Mouse (Mus musculus): ENCODE measurements around the gene Borcs5. TPM values are rescaled to one million over a fixed set of nuclear protein-coding genes. Genes with fewer than 3 reads are reported as not detected.

The Borcs5 gene
- polyA plus RNA-seq, 1 experiment = 8.8 TPM

- no peaks in the 10 kb centered on the region for H3K79me2 ChIP-seq (ENCODE audit: control insufficient read depth, insufficient read depth)
- H3K36me3 ChIP-seq (ENCODE audit: control insufficient read depth, insufficient read depth) = no peaks in the 10 kb centered on the region
- H3K27me3 ChIP-seq (ENCODE audit: control insufficient read depth, insufficient read depth, insufficient read length) = no peaks in the 10 kb centered on the region
- no peak overlapping the region for H3K4me3 ChIP-seq
- no peak overlapping the region for H3ac ChIP-seq (ENCODE audit: control insufficient read depth, insufficient read length)
- no peak overlapping the region for H3K4me2 ChIP-seq (ENCODE audit: low read depth)
- TF ChIP-seq REST (IDR thresholded peaks at IDR 0.05; ENCODE audit: insufficient read depth, insufficient read length) (no peak), MAX (IDR thresholded peaks at IDR 0.05; ENCODE audit: low read depth) (no peak), POLR2AphosphoS2 (IDR thresholded peaks at IDR 0.05; ENCODE audit: insufficient read length, low read depth) (no peak), SRF (IDR thresholded peaks at IDR 0.05; ENCODE audit: control insufficient read depth, insufficient read length, low read depth) (no peak), MYOD1 (IDR thresholded peaks at IDR 0.05; ENCODE audit: control insufficient read depth in 1 of 3, insufficient read length in 2 of 3, low read depth in 2 of 3) (no peak), POLR2A (IDR thresholded peaks at IDR 0.05; ENCODE audit: insufficient read length, low read depth) (no peak), E2F4 (IDR thresholded peaks at IDR 0.05; ENCODE audit: insufficient read depth) (no peak), MYOG (IDR thresholded peaks at IDR 0.05; ENCODE audit: control insufficient read depth in 1 of 3, insufficient read depth in 1 of 3, insufficient read length in 2 of 3, low read depth in 2 of 3) (no peak), CEBPB (IDR thresholded peaks at IDR 0.05; ENCODE audit: insufficient read depth, poor library complexity, severe bottlenecking) (no peak), TCF3 (IDR thresholded peaks at IDR 0.05; ENCODE audit: insufficient read length, low read depth) (no peak)
Observed at GRCm38 (mm10) chr6:134620846-134621551, 18.3 kb upstream of the Borcs5 start.

DNA sequence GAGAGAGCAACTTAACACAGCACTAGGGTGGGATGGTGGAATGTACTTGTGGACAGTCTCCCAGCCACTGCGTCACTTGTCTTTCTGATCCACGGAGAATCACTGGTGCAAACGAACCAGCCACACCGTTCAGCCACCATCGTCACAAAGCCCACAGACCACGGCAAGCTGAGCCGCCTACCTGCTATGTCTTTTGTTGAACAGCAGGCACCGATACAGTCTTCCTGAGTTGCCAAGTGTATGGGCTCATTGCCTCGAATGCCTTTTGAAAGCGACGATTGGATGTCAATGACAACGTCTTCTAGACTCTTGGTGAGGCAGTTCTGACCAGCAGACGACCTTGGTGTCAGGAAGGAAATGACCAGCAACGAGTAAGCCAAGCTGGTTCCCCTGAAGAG lies 17.8 kb upstream of the Borcs5 start:
- H3K4me2 ChIP-seq (ENCODE audit: low read depth) = no peak overlapping the region
- no peaks in the 10 kb centered on the region for H3K79me2 ChIP-seq (ENCODE audit: control insufficient read depth, insufficient read depth)
- no peaks in the 10 kb centered on the region for H3K36me3 ChIP-seq (ENCODE audit: control insufficient read depth, insufficient read depth)
- no peaks in the 10 kb centered on the region for H3K27me3 ChIP-seq (ENCODE audit: control insufficient read depth, insufficient read depth, insufficient read length)
- TF ChIP-seq MYOD1 (IDR thresholded peaks at IDR 0.05; ENCODE audit: control insufficient read depth in 1 of 3, insufficient read length in 2 of 3, low read depth in 2 of 3) = no peak
- TF ChIP-seq MYOG (IDR thresholded peaks at IDR 0.05; ENCODE audit: control insufficient read depth in 1 of 3, insufficient read depth in 1 of 3, insufficient read length in 2 of 3, low read depth in 2 of 3) = no peak
- no peak for TF ChIP-seq TCF12 (IDR thresholded peaks at IDR 0.05; ENCODE audit: insufficient read depth, poor library complexity, severe bottlenecking)
- no peak for TF ChIP-seq SRF (IDR thresholded peaks at IDR 0.05; ENCODE audit: control insufficient read depth, insufficient read length, low read depth)
- no peak for TF ChIP-seq POLR2AphosphoS2 (IDR thresholded peaks at IDR 0.05; ENCODE audit: insufficient read length, low read depth)
- TF ChIP-seq REST (IDR thresholded peaks at IDR 0.05; ENCODE audit: insufficient read depth, insufficient read length) = no peak
- no peak for TF ChIP-seq TCF3 (IDR thresholded peaks at IDR 0.05; ENCODE audit: insufficient read length, low read depth)
- TF ChIP-seq CEBPB (IDR thresholded peaks at IDR 0.05; ENCODE audit: insufficient read depth, poor library complexity, severe bottlenecking) = no peak
- no peak for TF ChIP-seq E2F4 (IDR thresholded peaks at IDR 0.05; ENCODE audit: insufficient read depth)
- TF ChIP-seq MAX (IDR thresholded peaks at IDR 0.05; ENCODE audit: low read depth) = no peak
- TF ChIP-seq USF1 (IDR thresholded peaks at IDR 0.05; ENCODE audit: low read depth) = no peak
- TF ChIP-seq POLR2A (IDR thresholded peaks at IDR 0.05; ENCODE audit: insufficient read length, low read depth) = no peak
- H3ac ChIP-seq (ENCODE audit: control insufficient read depth, insufficient read length) = no peak overlapping the region
- H3K4me3 ChIP-seq = no peak overlapping the region

- no peaks in the 10 kb centered on the region for H3K27me3 ChIP-seq (ENCODE audit: control insufficient read depth, insufficient read depth, insufficient read length)
- H3K4me2 ChIP-seq (ENCODE audit: low read depth) = no peak overlapping the region
- no peaks in the 10 kb centered on the region for H3K36me3 ChIP-seq (ENCODE audit: control insufficient read depth, insufficient read depth)
- no peak overlapping the region for H3K4me3 ChIP-seq
- no peaks in the 10 kb centered on the region for H3K79me2 ChIP-seq (ENCODE audit: control insufficient read depth, insufficient read depth)
- TF ChIP-seq MYOG (IDR thresholded peaks at IDR 0.05; ENCODE audit: control insufficient read depth in 1 of 3, insufficient read depth in 1 of 3, insufficient read length in 2 of 3, low read depth in 2 of 3) (no peak), POLR2A (IDR thresholded peaks at IDR 0.05; ENCODE audit: insufficient read length, low read depth) (no peak), POLR2AphosphoS2 (IDR thresholded peaks at IDR 0.05; ENCODE audit: insufficient read length, low read depth) (no peak), E2F4 (IDR thresholded peaks at IDR 0.05; ENCODE audit: insufficient read depth) (no peak)
- H3ac ChIP-seq (ENCODE audit: control insufficient read depth, insufficient read length) = no peak overlapping the region
Observed at GRCm38 (mm10) chr6:134625431-134625830, 13.9 kb upstream of the Borcs5 start.

GRCm38 (mm10) chr6:134626564-134626963 lies 12.7 kb upstream of the Borcs5 start:
- TF ChIP-seq MAX (IDR thresholded peaks at IDR 0.05; ENCODE audit: low read depth) = no peak
- TF ChIP-seq SRF (IDR thresholded peaks at IDR 0.05; ENCODE audit: control insufficient read depth, insufficient read length, low read depth) = no peak
- TF ChIP-seq MYOD1 (IDR thresholded peaks at IDR 0.05; ENCODE audit: control insufficient read depth in 1 of 3, insufficient read length in 2 of 3, low read depth in 2 of 3) = no peak
- TF ChIP-seq MYOG (IDR thresholded peaks at IDR 0.05; ENCODE audit: control insufficient read depth in 1 of 3, insufficient read depth in 1 of 3, insufficient read length in 2 of 3, low read depth in 2 of 3) = no peak
- no peak overlapping the region for H3K4me3 ChIP-seq
- no peaks in the 10 kb centered on the region for H3K79me2 ChIP-seq (ENCODE audit: control insufficient read depth, insufficient read depth)
- no peak overlapping the region for H3K4me2 ChIP-seq (ENCODE audit: low read depth)
- no peaks in the 10 kb centered on the region for H3K27me3 ChIP-seq (ENCODE audit: control insufficient read depth, insufficient read depth, insufficient read length)
- no peak overlapping the region for H3ac ChIP-seq (ENCODE audit: control insufficient read depth, insufficient read length)
- H3K36me3 ChIP-seq (ENCODE audit: control insufficient read depth, insufficient read depth) = no peaks in the 10 kb centered on the region

- H3ac ChIP-seq (ENCODE audit: control insufficient read depth, insufficient read length) = no peak overlapping the region
- H3K79me2 ChIP-seq (ENCODE audit: control insufficient read depth, insufficient read depth) = no peaks in the 10 kb centered on the region
- no peak for TF ChIP-seq TCF12 (IDR thresholded peaks at IDR 0.05; ENCODE audit: insufficient read depth, poor library complexity, severe bottlenecking)
- TF ChIP-seq MAX (IDR thresholded peaks at IDR 0.05; ENCODE audit: low read depth) = no peak
- no peak for TF ChIP-seq REST (IDR thresholded peaks at IDR 0.05; ENCODE audit: insufficient read depth, insufficient read length)
- no peak for TF ChIP-seq MYOD1 (IDR thresholded peaks at IDR 0.05; ENCODE audit: control insufficient read depth in 1 of 3, insufficient read length in 2 of 3, low read depth in 2 of 3)
- no peak for TF ChIP-seq POLR2AphosphoS2 (IDR thresholded peaks at IDR 0.05; ENCODE audit: insufficient read length, low read depth)
- no peak for TF ChIP-seq MYOG (IDR thresholded peaks at IDR 0.05; ENCODE audit: control insufficient read depth in 1 of 3, insufficient read depth in 1 of 3, insufficient read length in 2 of 3, low read depth in 2 of 3)
- no peak for TF ChIP-seq CEBPB (IDR thresholded peaks at IDR 0.05; ENCODE audit: insufficient read depth, poor library complexity, severe bottlenecking)
- TF ChIP-seq USF1 (IDR thresholded peaks at IDR 0.05; ENCODE audit: low read depth) = no peak
- TF ChIP-seq SRF (IDR thresholded peaks at IDR 0.05; ENCODE audit: control insufficient read depth, insufficient read length, low read depth) = no peak
- TF ChIP-seq TCF3 (IDR thresholded peaks at IDR 0.05; ENCODE audit: insufficient read length, low read depth) = no peak
- TF ChIP-seq E2F4 (IDR thresholded peaks at IDR 0.05; ENCODE audit: insufficient read depth) = no peak
- no peak for TF ChIP-seq POLR2A (IDR thresholded peaks at IDR 0.05; ENCODE audit: insufficient read length, low read depth)
- H3K4me2 ChIP-seq (ENCODE audit: low read depth) = no peak overlapping the region
- H3K36me3 ChIP-seq (ENCODE audit: control insufficient read depth, insufficient read depth) = no peaks in the 10 kb centered on the region
- no peaks in the 10 kb centered on the region for H3K27me3 ChIP-seq (ENCODE audit: control insufficient read depth, insufficient read depth, insufficient read length)
- H3K4me3 ChIP-seq = no peak overlapping the region
Observed at GRCm38 (mm10) chr6:134630447-134630846, 8.9 kb upstream of the Borcs5 start.

All from myocyte (in vitro differentiated cells).